Mouse (Mus musculus) CH12.LX (cell line): ENCODE data around the gene Ppil2. TPM values are rescaled to one million over a fixed set of nuclear protein-coding genes. Genes with fewer than 3 reads are reported as not detected.

Source experiments
- DNase-seq: peaks from one replicate; pipeline ENCODE4 v3.0.0-alpha.2; 2013; ENCODE audit errors: extremely low read depth
- H3K27ac ChIP-seq: 2 replicates; pipeline ENCODE4 v1.5.1; 2012; ENCODE audit warnings: low read depth, mild to moderate bottlenecking, control low read depth, moderate library complexity; ENCODE audit not compliant: insufficient read depth
- H3K27me3 ChIP-seq: replicated peaks from 2 replicates; pipeline ENCODE3; 2012; ENCODE audit warnings: inconsistent platforms
- H3K36me3 ChIP-seq, 2 experiments: replicated peaks in 1 of 2; 2 replicates each; pipeline versions ENCODE3 to v1.6.1; 2012; ENCODE audit warnings: inconsistent platforms in 1 of 2, low read length in 1 of 2, mild to moderate bottlenecking in 1 of 2, mixed read lengths in 1 of 2, moderate library complexity in 1 of 2; ENCODE audit not compliant: control insufficient read depth in 1 of 2, insufficient read depth in 1 of 2
- H3K4me1 ChIP-seq, 2 experiments: 2 replicates each; pipeline ENCODE4 v1.6.1; 2012; ENCODE audit warnings: inconsistent platforms in 1 of 2, moderate library complexity in 1 of 2; ENCODE audit not compliant: insufficient read depth in 2 of 2, control insufficient read depth in 1 of 2
- H3K4me2 ChIP-seq: 2 replicates; pipeline ENCODE4 v1.6.1; 2012; ENCODE audit warnings: low read depth, mild to moderate bottlenecking, control low read depth; ENCODE audit not compliant: poor library complexity, insufficient read depth, severe bottlenecking
- H3K4me3 ChIP-seq, 3 experiments: fragments of 150-350 bp in 1 of 3; sonication (generic) in 1 of 3; replicated peaks in 1 of 3; 2 replicates each; pipeline versions ENCODE3 to v1.5.1; 2011 to 2012; ENCODE audit warnings: low read depth in 2 of 3, low read length in 2 of 3, mild to moderate bottlenecking in 2 of 3, moderate library complexity in 2 of 3, control low read depth in 1 of 3, improper control_type of control experiment in 1 of 3, inconsistent platforms in 1 of 3, mixed read lengths in 1 of 3; ENCODE audit not compliant: poor library complexity in 1 of 3
- H3K79me2 ChIP-seq: replicated peaks from 2 replicates; pipeline ENCODE4 v1.6.1; 2012; ENCODE audit warnings: mild to moderate bottlenecking, moderate library complexity; ENCODE audit not compliant: control insufficient read depth, poor library complexity, insufficient read depth, severe bottlenecking; ENCODE audit errors: extremely low read depth
- H3K9ac ChIP-seq: 2 replicates; pipeline ENCODE4 v1.6.1; 2012; ENCODE audit warnings: low read depth, mild to moderate bottlenecking, control low read depth, moderate library complexity; ENCODE audit not compliant: insufficient read depth
- H3K9me3 ChIP-seq: replicated peaks from 2 replicates; pipeline ENCODE3; 2012; ENCODE audit warnings: low read length, inconsistent platforms, mixed read lengths
- ELF1 ChIP-seq: IDR thresholded peaks from 2 replicates; pipeline ENCODE4 v1.6.1; 2014; ENCODE audit warnings: low read depth, mild to moderate bottlenecking, inconsistent platforms, low read length, improper control_type of control experiment
- ETS1 ChIP-seq: conservative IDR thresholded peaks from 2 replicates; pipeline ENCODE4 v1.6.1; 2012; ENCODE audit warnings: low read depth, mild to moderate bottlenecking, inconsistent platforms, low read length, improper control_type of control experiment, moderate library complexity
- GABPA ChIP-seq: IDR thresholded peaks from 2 replicates; pipeline ENCODE4 v1.6.1; 2012; ENCODE audit warnings: low read depth, low read length, improper control_type of control experiment, inconsistent platforms; ENCODE audit not compliant: insufficient replicate concordance
- HCFC1 ChIP-seq: IDR thresholded peaks from 2 replicates; pipeline ENCODE4 v1.6.1; 2012; ENCODE audit warnings: low read depth, mild to moderate bottlenecking, inconsistent platforms, low read length, improper control_type of control experiment
- JUN ChIP-seq: IDR thresholded peaks from 2 replicates; pipeline ENCODE4 v1.6.1; 2011; ENCODE audit warnings: low read depth, mild to moderate bottlenecking, low read length, improper control_type of control experiment, moderate library complexity; ENCODE audit not compliant: insufficient read depth
- JUND ChIP-seq: conservative IDR thresholded peaks from 2 replicates; pipeline ENCODE4 v1.6.1; 2011; ENCODE audit warnings: low read depth, low read length, improper control_type of control experiment
- MAX ChIP-seq: IDR thresholded peaks from 2 replicates; pipeline ENCODE4 v1.6.1; 2011; ENCODE audit warnings: low read length, improper control_type of control experiment
- MEF2A ChIP-seq: IDR thresholded peaks from 2 replicates; pipeline ENCODE4 v1.6.1; 2014; ENCODE audit warnings: low read depth, mild to moderate bottlenecking, inconsistent platforms, low read length, improper control_type of control experiment, borderline replicate concordance
- MXI1 ChIP-seq: IDR thresholded peaks from 2 replicates; pipeline ENCODE4 v1.6.1; 2011; ENCODE audit warnings: mild to moderate bottlenecking, low read depth, low read length, improper control_type of control experiment
- NRF1 ChIP-seq: IDR thresholded peaks from 2 replicates; pipeline ENCODE4 v1.6.1; 2014; ENCODE audit warnings: low read depth, mild to moderate bottlenecking, inconsistent platforms, low read length, improper control_type of control experiment, moderate library complexity
- TCF12 ChIP-seq: IDR thresholded peaks from 2 replicates; pipeline ENCODE4 v1.6.1; 2014; ENCODE audit warnings: low read depth, mild to moderate bottlenecking, inconsistent platforms, low read length, improper control_type of control experiment
- UBTF ChIP-seq: IDR thresholded peaks from 2 replicates; pipeline ENCODE4 v1.6.1; 2012; ENCODE audit warnings: low read depth, mild to moderate bottlenecking, inconsistent platforms, low read length, improper control_type of control experiment, moderate library complexity
- ZKSCAN1 ChIP-seq: IDR thresholded peaks from 2 replicates; pipeline ENCODE4 v1.6.1; 2012; ENCODE audit warnings: low read depth, inconsistent platforms, low read length, improper control_type of control experiment, borderline replicate concordance
- ZNF384 ChIP-seq: IDR thresholded peaks from 2 replicates; pipeline ENCODE4 v1.6.1; 2012; ENCODE audit warnings: low read depth, low read length, improper control_type of control experiment, inconsistent platforms
- dilution Hi-C: fragments of 300-500 bp; cut with MboI; formaldehyde crosslinking; loops from 2 replicates; pipeline ENCODE4 v1.14.3; 2020; ENCODE audit warnings: low sequenced_read_pairs; ENCODE audit not compliant: extremely low pct_unique_long_range_greater_than_20kb, extremely low pct_ligation_motif_present
- in situ Hi-C: fragments of 300-500 bp; cut with MboI; formaldehyde crosslinking; loops from 3 replicates; pipeline ENCODE4 v1.14.3; 2019; ENCODE audit warnings: low sequenced_read_pairs, low pct_ligation_motif_present, low pct_unique_long_range_greater_than_20kb, mixed read lengths
- polyA plus RNA-seq: library from polyadenylated mRNA; unstranded; fragments of >175 nt; gene quantifications from 2 replicates; pipeline ENCODE4 v1.2.1, GENCODE M21; 2012; ENCODE audit warnings: low read depth; ENCODE audit not compliant: insufficient read length
- total RNA-seq, 2 experiments: library from RNA; depleted of rRNA; stranded (reverse); fragments of 300-350 nt in 1 of 2; fragments of >200 nt in 1 of 2; gene quantifications; 2 replicates each; pipeline ENCODE4 v1.2.3; 2012 to 2014

The Ppil2 gene
- total and polyA plus RNA-seq, 3 experiments: 82.9 to 102 (median 90.1) TPM

DNA sequence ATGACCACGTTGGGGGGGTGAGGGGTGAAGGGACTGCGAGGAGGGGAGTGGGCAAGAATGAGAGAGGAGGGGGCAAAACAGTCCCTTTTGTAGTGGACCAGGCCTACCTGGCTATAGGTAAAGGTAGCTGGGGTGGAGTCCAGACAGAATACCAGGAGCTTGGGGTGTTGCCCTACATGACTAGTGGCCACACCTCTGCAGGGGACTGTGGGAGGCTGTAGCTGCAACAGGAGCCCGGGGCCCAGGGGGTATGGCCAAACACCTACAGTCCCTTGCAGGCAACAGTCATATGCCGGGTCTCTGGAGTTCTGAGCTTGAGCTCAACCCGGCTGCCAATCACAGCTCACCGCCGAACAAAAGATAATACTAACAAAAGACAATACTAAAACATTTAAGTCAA, 59.0 kb downstream of the Ppil2 start:
- H3K4me1 ChIP-seq: no peaks in the 10 kb centered on the region
- no peak for DNase-seq
- peaks cover 17 to 43% of the 10 kb centered on the region in 2 experiments for H3K36me3 ChIP-seq
- H3K9me3 ChIP-seq: no peaks in the 10 kb centered on the region
- TF ChIP-seq ETS1: no peak
- TF ChIP-seq ZNF384: no peak
- no peak for TF ChIP-seq JUND
- no peak for TF ChIP-seq MXI1
- H3K4me3 ChIP-seq: no peak overlapping the region
- H3K27me3 ChIP-seq: no peaks in the 10 kb centered on the region
- dilution Hi-C loops (no loop called here), in situ Hi-C loops (no loop called here)
- no peak overlapping the region for H3K4me2 ChIP-seq
- H3K79me2 ChIP-seq: no peaks in the 10 kb centered on the region
- no peak overlapping the region for H3K27ac ChIP-seq
- no peak overlapping the region for H3K9ac ChIP-seq

DNA sequence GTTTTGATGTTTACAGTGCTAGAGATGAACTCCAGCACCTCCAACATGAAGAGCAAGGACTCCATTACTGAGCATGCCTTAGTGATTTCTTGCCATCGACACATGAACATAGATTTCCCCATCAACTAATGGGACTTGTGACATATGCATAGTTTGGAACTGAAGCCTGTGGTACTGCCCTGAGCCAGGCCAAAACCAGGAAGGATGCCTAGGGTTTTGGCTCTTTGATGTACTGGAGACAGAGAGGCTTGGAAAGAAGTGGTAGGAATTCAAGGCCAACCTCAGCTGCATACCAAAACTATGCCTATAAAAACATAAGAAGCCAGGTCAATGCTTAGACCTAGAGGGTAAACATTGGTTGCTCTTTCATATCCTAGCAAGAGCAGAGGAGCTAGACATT, 61.2 kb downstream of the Ppil2 start:
- TF ChIP-seq HCFC1: no peak
- TF ChIP-seq TCF12: no peak
- TF ChIP-seq JUND: no peak
- TF ChIP-seq MXI1: no peak
- TF ChIP-seq NRF1: no peak
- TF ChIP-seq JUN: no peak
- TF ChIP-seq ZKSCAN1: no peak
- TF ChIP-seq MEF2A: no peak
- no peak for TF ChIP-seq UBTF
- TF ChIP-seq ELF1: no peak
- TF ChIP-seq, all 38 proteins: peak for 0
- dilution Hi-C loops: no loop called here
- H3K79me2 ChIP-seq: no peaks in the 10 kb centered on the region
- H3K36me3 ChIP-seq: peaks cover 32 to 63% of the 10 kb centered on the region in 2 experiments
- H3K4me3 ChIP-seq: no peak overlapping the region
- peaks cover 0 to 12% of the 10 kb centered on the region in 2 experiments; a peak in 3 of 4 replicates for H3K4me1 ChIP-seq
- no peaks in the 10 kb centered on the region for H3K27me3 ChIP-seq
- no peak overlapping the region for H3K27ac ChIP-seq
- H3K9ac ChIP-seq: no peak overlapping the region
- in situ Hi-C loops: no loop called here
- no peak for DNase-seq
- no peak overlapping the region for H3K4me2 ChIP-seq
- H3K9me3 ChIP-seq: no peaks in the 10 kb centered on the region

DNA sequence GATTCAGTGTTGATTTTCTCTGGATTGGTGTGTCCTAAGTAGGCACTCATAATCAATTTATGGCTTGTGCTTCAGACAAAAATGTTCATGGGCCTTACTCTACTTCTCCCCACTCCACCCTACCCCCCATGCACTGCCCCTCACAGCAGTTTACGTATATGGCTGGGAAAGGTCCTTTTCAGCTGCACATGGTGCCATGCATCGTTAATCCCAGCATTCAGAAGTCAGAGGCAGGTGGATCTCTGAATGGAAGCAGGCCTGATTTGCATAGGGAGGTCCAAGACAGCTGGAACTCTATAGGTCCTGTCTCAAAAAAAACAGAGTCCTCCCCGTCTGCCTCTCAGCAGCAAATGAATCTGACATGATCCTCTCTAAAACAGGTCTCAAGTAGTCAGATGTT, 65.8 kb downstream of the Ppil2 start:
- DNase-seq: no peak
- Histone ChIP-seq H3K4me3 (no peak overlapping the region), H3K27ac (no peak overlapping the region), H3K9ac (no peak overlapping the region), H3K4me2 (no peak overlapping the region), H3K4me1 (peaks cover 0 to 27% of the 10 kb centered on the region in 2 experiments; a peak in 3 of 4 replicates), H3K9me3 (no peaks in the 10 kb centered on the region), H3K79me2 (no peaks in the 10 kb centered on the region), H3K27me3 (no peaks in the 10 kb centered on the region), H3K36me3 (peaks cover 73 to 92% of the 10 kb centered on the region in 2 experiments)
- TF ChIP-seq MAX (0 out of 2 replicates have a peak, but pooled peaks have one; percentile 14), GABPA (no peak)
- in situ Hi-C loops: no loop called here
- dilution Hi-C loops: no loop called here
